In the genomic region with DNA sequence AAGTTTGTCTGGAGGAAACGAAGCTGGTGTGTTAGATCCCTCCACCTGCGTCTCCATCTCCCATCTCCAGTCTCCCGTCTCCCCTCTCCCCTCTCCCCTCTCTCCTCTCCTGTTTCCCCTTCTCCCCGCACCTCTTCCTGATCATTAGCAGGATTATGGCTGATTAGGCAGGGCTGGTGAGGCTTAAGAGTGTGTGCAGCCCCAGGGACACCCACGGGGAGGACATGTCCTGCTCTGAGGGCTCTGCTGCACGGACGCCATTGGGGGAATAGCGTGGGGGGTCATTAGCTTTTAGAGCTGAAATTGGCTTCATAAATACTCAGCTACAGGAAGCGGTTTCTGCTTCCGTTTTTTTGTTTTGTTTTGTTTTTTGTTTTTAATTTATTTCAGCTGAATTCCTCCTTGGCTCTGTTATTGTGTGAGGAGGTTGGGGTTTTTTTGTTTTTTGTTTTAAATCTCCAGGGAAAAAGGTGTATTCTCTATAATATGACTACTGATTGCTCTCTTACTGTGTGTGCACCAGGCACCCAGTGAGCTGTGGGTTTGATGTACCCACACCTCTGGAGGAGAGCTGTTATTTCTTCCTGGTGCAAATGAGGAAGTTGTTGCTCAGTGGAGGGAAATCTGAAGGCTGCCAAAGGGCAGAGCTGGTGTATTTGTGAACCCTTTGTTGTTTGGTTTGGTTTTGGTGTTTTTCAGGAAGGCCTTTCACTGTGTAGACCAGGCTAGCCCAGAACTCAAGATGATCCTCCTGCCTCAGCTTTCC, we compare ENCODE assay signal across 12 mouse cellular contexts. TPM values are rescaled to one million over a fixed set of nuclear protein-coding genes. Genes with fewer than 3 reads are reported as not detected.
DNase-seq lines count a peak whose midpoint lies in the region; ATAC-seq and TF ChIP-seq lines count a peak whose summit lies in the region.
"Had no signal": no experiment of that assay in that cellular context is flagged by ENCODE, and none has a peak within 500 bp of the region (broad histone marks: within the 10 kb centered on the region; RNA-seq: fewer than 3 reads in every experiment).

No protein-coding gene starts in this region.

- no peaks in the 10 kb centered on the region for H3K36me3 ChIP-seq in hindbrain, embryonic 13.5 days
- no peaks in the 10 kb centered on the region for H3K36me3 ChIP-seq in hindbrain, postnatal 0 days (ENCODE audit: insufficient read depth, low read length)
- H3K36me3 ChIP-seq in midbrain, embryonic 14.5 days (ENCODE audit: control insufficient read depth, insufficient read depth, low read length) = no peaks in the 10 kb centered on the region

- no peak for ATAC-seq in hindbrain, embryonic 13.5 days (ENCODE audit: low FRiP score)
- ATAC-seq in hindbrain, postnatal 0 days = no peak
- ATAC-seq in midbrain, embryonic 14.5 days (ENCODE audit: low FRiP score, low TSS enrichment) = peak; percentile 28; the same call in 1 of the 2 replicates

- intact Hi-C loops in left cerebral cortex, postnatal 4 days (cut with DNase I) = no loop called here

- no peaks in the 10 kb centered on the region for H3K9me3 ChIP-seq in hindbrain, embryonic 13.5 days
- H3K9me3 ChIP-seq in hindbrain, postnatal 0 days (ENCODE audit: low read length) = no peaks in the 10 kb centered on the region
- H3K9me3 ChIP-seq in midbrain, embryonic 14.5 days (ENCODE audit: control insufficient read depth, low read length) = no peaks in the 10 kb centered on the region
- H3K9me3 ChIP-seq: megakaryocyte, embryonic 14.5 days had no signal

- H3K4me2 ChIP-seq in hindbrain, embryonic 13.5 days = no peak overlapping the region
- H3K4me2 ChIP-seq in hindbrain, postnatal 0 days (ENCODE audit: low read depth, low read length) = no peak overlapping the region
- H3K4me2 ChIP-seq in midbrain, embryonic 14.5 days (ENCODE audit: low read length) = no peak overlapping the region

- H3K9ac ChIP-seq in hindbrain, embryonic 13.5 days = 0 out of 2 replicates have a peak overlapping the region, but pooled peaks have one; percentile 15
- H3K9ac ChIP-seq in hindbrain, postnatal 0 days (replicated peaks; ENCODE audit: low read length) = no peak overlapping the region
- H3K9ac ChIP-seq in midbrain, embryonic 14.5 days (replicated peaks; ENCODE audit: low read length) = no peak overlapping the region

- H3K27ac ChIP-seq in hindbrain, embryonic 13.5 days = peak overlapping the region; percentile 60
- no peak overlapping the region for H3K27ac ChIP-seq in hindbrain, postnatal 0 days
- H3K27ac ChIP-seq in midbrain, embryonic 14.5 days (replicated peaks; ENCODE audit: low read depth, low read length) = peak overlapping the region; percentile 66
- H3K27ac ChIP-seq: stomach, postnatal 0 days had no signal

- H3K4me1 ChIP-seq in hindbrain, embryonic 13.5 days (replicated peaks) = peaks cover 69% of the 10 kb centered on the region
- H3K4me1 ChIP-seq in hindbrain, postnatal 0 days (ENCODE audit: insufficient read depth, low read length) = peaks cover 6% of the 10 kb centered on the region
- H3K4me1 ChIP-seq in midbrain, embryonic 14.5 days (ENCODE audit: control insufficient read depth, insufficient read depth, low read length) = peaks cover 46% of the 10 kb centered on the region

- no peak for TF ChIP-seq CTCF in hindbrain, postnatal 0 days (IDR thresholded peaks at IDR 0.05; ENCODE audit: low read depth)

- no peak for DNase-seq in hindbrain, postnatal 0 days (ENCODE audit: low spot score)
- peak; percentile 61 for DNase-seq in CD4-positive helper T cell, adult 2 months (ENCODE audit: low read depth, low spot score)
- peak; percentile 30 for DNase-seq in c-Kit-positive CD71-negative TER-119-negative erythroid progenitor cells, embryonic 14.5 days (ENCODE audit: low read depth)
- peak; percentile 66 for DNase-seq in midbrain, embryonic 14.5 days
- no peak for DNase-seq in left cerebral cortex, postnatal 4 days
- DNase-seq in left cerebral cortex, adult 18-20 months (ENCODE audit: low spot score in 2 of 2) = no peak
- no peak for DNase-seq in c-Kit-positive CD71-positive TER-119-positive erythroid progenitor cells, embryonic 14.5 days (ENCODE audit: low spot score)
- DNase-seq: cerebellum, postnatal 14 days; gastrocnemius, postnatal 14 days had no signal

- WGBS in hindbrain, embryonic 13.5 days = 31% methylated on average over 10 of the region's 10 CpGs
- 42% methylated on average over 10 of the region's 10 CpGs for WGBS in hindbrain, postnatal 0 days
- WGBS in midbrain, embryonic 14.5 days = 27% methylated on average over 10 of the region's 10 CpGs

- H3K27me3 ChIP-seq in hindbrain, embryonic 13.5 days = peaks cover 7% of the 10 kb centered on the region; the same call in 1 of the 2 replicates
- H3K27me3 ChIP-seq in hindbrain, postnatal 0 days (ENCODE audit: insufficient read depth, low read length) = no peaks in the 10 kb centered on the region
- H3K27me3 ChIP-seq in midbrain, embryonic 14.5 days (ENCODE audit: control insufficient read depth, insufficient read depth, low read length) = no peaks in the 10 kb centered on the region

- no peak overlapping the region for H3K4me3 ChIP-seq in hindbrain, embryonic 13.5 days
- no peak overlapping the region for H3K4me3 ChIP-seq in hindbrain, postnatal 0 days (ENCODE audit: low read length)
- H3K4me3 ChIP-seq in midbrain, embryonic 14.5 days (replicated peaks; ENCODE audit: low read depth, low read length) = no peak overlapping the region
- H3K4me3 ChIP-seq: megakaryocyte, embryonic 14.5 days had no signal

RNA-seq across cellular contexts. Expression of gene Galnt10, which starts 40.6 kb away (rescaled TPM):
- 12.1 and 12.2 TPM in 2 replicates for polyA plus RNA-seq in hindbrain, embryonic 13.5 days (2015; fragmentation: Nextera tagmentation; extraction: Ambion mirVana)
- total RNA-seq in hindbrain, postnatal 0 days (2014; rRNA removed) = 20.3 and 23.2 TPM in 2 replicates
- 10.5 and 10.9 TPM in 2 replicates for polyA plus RNA-seq in hindbrain, postnatal 0 days (2015; fragmentation: Nextera tagmentation; extraction: Ambion mirVana)
- 10.1 and 11.6 TPM in 2 replicates for polyA plus RNA-seq in midbrain, embryonic 14.5 days (2014; fragmentation: Nextera tagmentation; extraction: Ambion mirVana)
- 10 to 100 TPM; 11.7 to 12.4 TPM for total RNA-seq in left cerebral cortex, postnatal 4 days (2021)
- total RNA-seq in left cerebral cortex, adult 18-20 months (2021) = 1 to 10 TPM; 6.4 to 6.6 TPM

Comparison
In these comparisons a context has a peak if more than half of its experiments do, and no peak if none do; other contexts are left out.
1. DNase-seq: peak in CD4-positive helper T cell, adult 2 months (single experiment), c-Kit-positive CD71-negative TER-119-negative erythroid progenitor cells, embryonic 14.5 days (single experiment) and midbrain, embryonic 14.5 days (single experiment); none in hindbrain, postnatal 0 days (single experiment), left cerebral cortex, postnatal 4 days (single experiment), left cerebral cortex, adult 18-20 months (0 of 2) and c-Kit-positive CD71-positive TER-119-positive erythroid progenitor cells, embryonic 14.5 days (single experiment).